Mouse (Mus musculus): ENCODE measurements around the gene Arhgap1. TPM values are rescaled to one million over a fixed set of nuclear protein-coding genes. Genes with fewer than 3 reads are reported as not detected.
A peak's percentile ranks its signal among the peaks of the same experiment; 100 is the strongest.
"Not testable (repeated sequence)": the region's sequence is repeated elsewhere in the genome, so short reads cannot be mapped to it uniquely, and the experiment has no call there.

Arhgap1 gene
- 56.0 and 63.6 TPM in 2 replicates for total RNA-seq (2021)
- long read RNA-seq, experiment 1, partial matches to known transcripts = 4 of 20 reads
- long read RNA-seq, experiment 1, other reads (novel, unspliced or antisense) = 11 of 20 reads
- long read RNA-seq, experiment 2, transcript Arhgap1-202 (14 exons, 3,201 nt) = major isoform, 5 of 20 reads
- long read RNA-seq, experiment 2, partial matches to known transcripts = 2 of 20 reads
- long read RNA-seq, experiment 2, other reads (novel, unspliced or antisense) = 11 of 20 reads

GRCm38 (mm10) chr2:91649553-91650359 lies at the start of gene Arhgap1, which contains the start of gene Zfp408:
TSS of gene Arhgap1 (plus strand) at chr2:91649860.
TSS of gene Zfp408 (minus strand) at chr2:91649791.
- DNase-seq = peak; percentile 98

DNA sequence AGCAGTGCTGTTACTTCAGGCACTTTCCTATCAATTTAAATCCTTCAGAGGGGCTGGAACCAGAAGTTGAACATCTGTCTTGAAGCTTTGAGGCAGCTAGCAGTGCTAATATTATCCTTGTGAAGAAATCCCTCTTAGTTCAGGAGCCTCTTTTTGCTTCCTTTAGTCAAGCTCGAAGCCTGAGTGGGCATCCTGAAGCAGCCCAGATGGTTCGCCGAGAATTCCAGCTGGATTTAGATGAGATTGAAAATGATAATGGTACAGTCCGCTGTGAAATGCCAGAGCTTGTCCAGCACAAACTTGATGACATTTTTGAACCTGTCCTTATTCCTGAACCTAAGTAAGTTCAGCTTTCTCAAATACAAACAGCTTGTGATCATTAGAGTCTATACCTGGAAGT lies 49.2 kb upstream of the Arhgap1 start:
- DNase-seq = no peak

DNA sequence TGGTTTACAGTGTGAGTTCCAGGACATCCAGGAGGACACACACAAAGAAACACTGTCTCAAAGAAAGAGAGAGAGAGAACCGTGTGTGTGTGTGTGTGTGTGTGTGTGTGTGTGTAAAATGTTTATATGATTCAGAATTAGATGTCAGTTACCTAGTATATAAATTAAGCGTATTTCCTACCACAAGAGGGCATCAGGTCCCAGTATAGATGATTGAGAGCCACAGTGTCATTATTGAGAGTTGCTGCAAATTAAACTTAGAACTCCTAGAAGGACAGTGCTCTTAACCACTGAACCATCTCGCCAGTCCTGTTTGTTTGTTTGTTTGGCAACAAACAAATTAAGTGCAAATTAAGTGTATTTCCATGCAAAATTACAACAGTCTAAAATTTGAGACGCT lies 47.3 kb upstream of the Arhgap1 start:
- no peak for DNase-seq

- DNase-seq = not testable (repeated sequence)
Observed at GRCm38 (mm10) chr2:91609370-91609769, 40.3 kb upstream of the Arhgap1 start.

GRCm38 (mm10) chr2:91622356-91622755 lies 27.3 kb upstream of the Arhgap1 start:
- DNase-seq = no peak

- DNase-seq = not testable (repeated sequence)
Observed at GRCm38 (mm10) chr2:91623366-91623765, 26.3 kb upstream of the Arhgap1 start.

DNA sequence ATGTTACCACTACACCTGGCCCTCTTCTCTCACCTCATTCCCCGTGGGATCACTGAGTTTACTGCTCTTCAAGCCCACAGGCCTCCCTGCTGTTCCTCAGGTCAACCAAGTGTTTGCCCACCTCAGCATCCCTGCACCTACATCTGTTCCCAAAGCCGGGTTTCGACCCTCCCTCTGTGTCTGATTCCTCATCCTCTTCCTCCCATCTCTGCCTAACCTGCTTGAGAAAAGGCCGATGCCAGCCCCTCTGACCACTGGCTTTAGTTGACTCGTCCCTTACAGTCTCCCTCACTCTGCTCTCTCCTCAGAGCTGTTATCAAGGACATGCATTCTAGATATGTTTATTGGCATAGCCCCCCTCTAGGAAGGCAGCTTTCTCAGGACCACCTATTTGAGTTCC lies 22.2 kb upstream of the Arhgap1 start:
- DNase-seq = no peak

DNA sequence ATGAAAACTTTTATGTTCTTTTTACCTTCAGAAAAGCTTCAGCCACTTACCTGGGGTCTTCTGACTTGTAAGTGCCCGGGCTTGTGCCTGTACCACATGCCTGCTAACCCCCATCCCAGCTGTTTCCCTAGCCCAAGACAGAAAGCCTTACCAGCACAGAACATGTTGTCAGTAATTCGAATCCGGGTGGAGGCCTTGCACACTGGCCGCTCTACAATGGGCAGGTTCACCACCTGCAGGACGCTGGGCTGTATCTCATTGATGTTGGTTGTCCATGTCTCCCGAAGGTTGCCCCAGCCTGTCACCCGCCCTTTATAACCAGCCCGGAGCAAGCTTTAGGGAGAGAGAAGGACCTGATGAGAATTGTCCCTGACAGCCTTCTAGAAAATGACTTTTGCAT lies 21.5 kb upstream of the Arhgap1 start:
- DNase-seq = no peak

GRCm38 (mm10) chr2:91629682-91630081 lies 20.0 kb upstream of the Arhgap1 start:
- no peak for DNase-seq

GRCm38 (mm10) chr2:91630384-91630783 lies 19.3 kb upstream of the Arhgap1 start:
- no peak for DNase-seq

GRCm38 (mm10) chr2:91631826-91632225 lies 17.8 kb upstream of the Arhgap1 start:
- no peak for DNase-seq

GRCm38 (mm10) chr2:91632316-91632715 lies 17.3 kb upstream of the Arhgap1 start:
- no peak for DNase-seq

DNA sequence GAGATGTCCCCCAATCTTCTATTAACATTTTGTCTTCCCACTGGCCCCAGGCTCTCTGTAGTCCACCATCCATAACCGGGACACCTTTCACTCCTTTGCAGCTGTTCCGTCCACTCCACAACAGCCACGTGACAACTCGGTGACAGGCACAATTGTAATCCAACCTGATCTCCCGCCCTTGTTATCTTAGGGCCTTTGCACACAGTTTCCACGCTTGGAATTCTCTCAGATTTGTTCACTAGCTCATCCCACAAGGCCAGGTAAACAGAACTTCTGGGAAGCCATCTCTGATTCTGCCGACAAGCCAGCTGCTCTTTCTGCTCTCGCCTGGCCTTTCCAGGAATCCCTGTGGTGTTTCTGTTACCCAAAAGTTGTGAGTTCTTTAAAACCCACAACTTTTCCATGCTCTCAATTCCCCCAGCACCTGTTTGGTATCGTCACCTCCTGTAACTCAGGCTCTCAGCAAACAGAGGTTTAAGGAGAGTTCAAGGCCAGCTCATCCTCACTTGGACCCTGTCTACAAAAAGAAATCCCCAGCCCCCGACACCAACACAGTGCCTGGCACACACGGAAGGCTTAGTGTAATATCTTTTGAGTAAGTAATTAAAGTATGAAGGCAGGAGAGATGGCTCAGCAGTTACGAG lies 16.2 kb upstream of the Arhgap1 start:
- no peak for DNase-seq

DNA sequence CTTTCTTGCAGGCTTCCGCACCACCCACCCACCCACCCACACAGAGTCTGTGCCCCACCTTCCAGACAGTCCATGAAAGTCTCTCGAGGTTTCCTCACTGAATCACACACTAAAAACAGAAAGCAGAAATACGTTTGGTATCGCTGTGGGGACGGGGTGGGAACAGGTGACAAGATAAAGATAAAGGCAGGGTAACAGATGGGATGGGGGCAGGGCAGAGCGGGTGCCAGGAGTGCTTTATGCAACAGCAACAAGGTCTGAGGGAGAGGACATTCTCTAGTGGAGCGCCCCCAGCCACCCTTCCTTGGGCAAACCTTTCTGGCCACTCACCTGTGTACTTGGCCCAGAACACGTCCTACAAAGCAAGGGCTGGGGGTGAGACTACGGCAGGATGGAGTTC lies 14.8 kb upstream of the Arhgap1 start:
- DNase-seq = no peak

GRCm38 (mm10) chr2:91635486-91635885 lies 14.2 kb upstream of the Arhgap1 start:
- DNase-seq = no peak

DNA sequence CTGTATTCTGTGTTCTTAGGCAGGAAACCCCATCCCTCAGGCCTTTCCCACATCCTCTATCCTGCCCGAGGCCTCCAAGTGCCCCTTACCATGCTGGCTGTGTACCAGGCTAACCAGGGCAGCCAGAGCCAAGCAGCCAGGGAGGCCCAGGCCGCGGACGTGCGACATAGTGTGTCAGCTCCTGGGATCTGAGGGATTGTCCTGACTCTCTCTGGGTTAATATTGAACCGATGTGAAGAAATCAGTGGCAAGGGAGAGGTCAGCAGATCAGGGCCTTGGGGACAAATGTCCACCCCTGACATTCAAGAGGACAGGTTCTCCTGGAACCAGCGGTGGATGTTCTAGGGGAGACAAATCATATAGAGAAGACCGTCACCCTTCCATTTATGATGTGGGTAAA lies 13.4 kb upstream of the Arhgap1 start, which contains the start of gene F2:
F2 (minus strand) TSS at position 186 of the 400 bp plus-strand sequence.
- DNase-seq = no peak

GRCm38 (mm10) chr2:91636727-91637338 lies 12.8 kb upstream of the Arhgap1 start:
- no peak for DNase-seq

- no peak for DNase-seq
Observed at GRCm38 (mm10) chr2:91638931-91639330, 10.7 kb upstream of the Arhgap1 start.

DNA sequence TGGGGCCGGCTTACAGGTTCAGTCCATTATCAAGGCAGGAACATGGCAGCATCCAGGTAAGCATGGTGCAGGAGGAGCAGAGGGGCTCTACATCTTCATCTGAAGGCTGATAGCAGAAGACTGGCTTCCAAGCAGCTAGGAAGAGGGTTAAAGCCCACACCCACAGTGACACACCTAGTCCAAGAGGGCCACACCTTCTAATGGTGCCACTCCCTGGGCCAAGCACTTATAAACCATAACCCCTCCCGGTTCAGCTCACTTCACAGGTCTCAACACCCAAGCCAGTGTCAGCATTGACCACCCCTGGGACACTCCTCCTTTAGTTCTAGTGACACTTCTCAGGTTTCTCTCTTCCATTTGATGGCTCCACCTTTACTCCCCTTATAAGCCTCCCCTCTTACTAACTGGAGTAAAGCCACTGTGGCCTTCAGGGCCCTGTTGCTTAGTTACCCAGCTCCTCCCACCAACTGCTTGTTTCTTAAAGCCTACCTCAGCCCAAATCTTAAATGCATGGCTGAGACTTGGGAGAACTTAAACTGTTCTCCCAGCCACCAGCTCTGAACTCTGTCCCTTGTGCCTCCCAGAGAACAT lies 6.7 kb upstream of the Arhgap1 start:
- no peak for DNase-seq

GRCm38 (mm10) chr2:91644021-91644420 lies 5.6 kb upstream of the Arhgap1 start:
- no peak for DNase-seq

GRCm38 (mm10) chr2:91645354-91645753 lies 4.3 kb upstream of the Arhgap1 start:
- no peak for DNase-seq

- no peak for DNase-seq
Observed at GRCm38 (mm10) chr2:91645811-91646210, 3.8 kb upstream of the Arhgap1 start.

Data from adrenal gland, postnatal 14 days (tissue).